Mouse (Mus musculus): ENCODE results near the gene AC141477.1.

AC141477.1 gene

GRCm38 (mm10) chr10:76440281-76440680 lies at the start of gene AC141477.1:
TSS of gene AC141477.1 (minus strand) at chr10:76440444.
- DNase-seq (ENCODE audit: extremely low spot score, low read depth, low spot score): no peak

GRCm38 (mm10) chr10:76489205-76489604 lies 49.0 kb upstream of the AC141477.1 start:
- DNase-seq (ENCODE audit: extremely low spot score, low read depth, low spot score): no peak

GRCm38 (mm10) chr10:76488265-76488664 lies 48.0 kb upstream of the AC141477.1 start:
- DNase-seq (ENCODE audit: extremely low spot score, low read depth, low spot score): no peak

- no peak for DNase-seq (ENCODE audit: extremely low spot score, low read depth, low spot score)
Observed at GRCm38 (mm10) chr10:76486302-76486701, 46.1 kb upstream of the AC141477.1 start.

GRCm38 (mm10) chr10:76481480-76481879 lies 41.2 kb upstream of the AC141477.1 start:
- no peak for DNase-seq (ENCODE audit: extremely low spot score, low read depth, low spot score)

GRCm38 (mm10) chr10:76480851-76481250 lies 40.6 kb upstream of the AC141477.1 start:
- no peak for DNase-seq (ENCODE audit: extremely low spot score, low read depth, low spot score)

GRCm38 (mm10) chr10:76473759-76474158 lies 33.5 kb upstream of the AC141477.1 start:
- no peak for DNase-seq (ENCODE audit: extremely low spot score, low read depth, low spot score)

- DNase-seq (ENCODE audit: extremely low spot score, low read depth, low spot score): peak; percentile 70
Observed at GRCm38 (mm10) chr10:76468203-76469162, 28.2 kb upstream of the AC141477.1 start, which contains the start of the genes Mcm3ap and Ybey. TSS of gene Mcm3ap (plus strand) at chr10:76468927. TSS of gene Ybey (minus strand) at chr10:76469114.

GRCm38 (mm10) chr10:76462721-76463120 lies 22.5 kb upstream of the AC141477.1 start:
- no peak for DNase-seq (ENCODE audit: extremely low spot score, low read depth, low spot score)

GRCm38 (mm10) chr10:76462312-76462711 lies 22.1 kb upstream of the AC141477.1 start:
- DNase-seq (ENCODE audit: extremely low spot score, low read depth, low spot score): no peak

GRCm38 (mm10) chr10:76461255-76461654 lies 21.0 kb upstream of the AC141477.1 start:
- DNase-seq (ENCODE audit: extremely low spot score, low read depth, low spot score): no peak

- DNase-seq (ENCODE audit: extremely low spot score, low read depth, low spot score): peak; percentile 22
Observed at GRCm38 (mm10) chr10:76455289-76455688, 15.0 kb upstream of the AC141477.1 start.

GRCm38 (mm10) chr10:76448851-76449250 lies 8.6 kb upstream of the AC141477.1 start, which contains the start of gene 2610028H24Rik:
TSS of gene 2610028H24Rik (plus strand) at chr10:76449081.
- DNase-seq (ENCODE audit: extremely low spot score, low read depth, low spot score): no peak

- DNase-seq (ENCODE audit: extremely low spot score, low read depth, low spot score): no peak
Observed at GRCm38 (mm10) chr10:76447406-76448229, 7.4 kb upstream of the AC141477.1 start.

GRCm38 (mm10) chr10:76445996-76446681 lies 5.9 kb upstream of the AC141477.1 start:
- no peak for DNase-seq (ENCODE audit: extremely low spot score, low read depth, low spot score)

GRCm38 (mm10) chr10:76442178-76443088 lies 2.2 kb upstream of the AC141477.1 start, which contains the start of gene Pcnt:
TSS of gene Pcnt (minus strand) at chr10:76442786.
- DNase-seq (ENCODE audit: extremely low spot score, low read depth, low spot score): peak; percentile 93

GRCm38 (mm10) chr10:76439107-76439890 lies 945 bp downstream of the AC141477.1 start:
- no peak for DNase-seq (ENCODE audit: extremely low spot score, low read depth, low spot score)

GRCm38 (mm10) chr10:76433925-76434324 lies 6.3 kb downstream of the AC141477.1 start:
- no peak for DNase-seq (ENCODE audit: extremely low spot score, low read depth, low spot score)

- DNase-seq (ENCODE audit: extremely low spot score, low read depth, low spot score): no peak
Observed at GRCm38 (mm10) chr10:76425674-76426073, 14.6 kb downstream of the AC141477.1 start.

All from hindlimb bud, embryonic 11.5 days (tissue).